Mouse (Mus musculus): ENCODE data around the gene Nedd4. TPM values are rescaled to one million over a fixed set of nuclear protein-coding genes. Genes with fewer than 3 reads are reported as not detected.
A peak's percentile ranks its signal among the peaks of the same experiment; 100 is the strongest.

Gene Nedd4
- polyA plus RNA-seq (2012; rRNA removed): 71.7 and 80.4 TPM in 2 replicates

DNA sequence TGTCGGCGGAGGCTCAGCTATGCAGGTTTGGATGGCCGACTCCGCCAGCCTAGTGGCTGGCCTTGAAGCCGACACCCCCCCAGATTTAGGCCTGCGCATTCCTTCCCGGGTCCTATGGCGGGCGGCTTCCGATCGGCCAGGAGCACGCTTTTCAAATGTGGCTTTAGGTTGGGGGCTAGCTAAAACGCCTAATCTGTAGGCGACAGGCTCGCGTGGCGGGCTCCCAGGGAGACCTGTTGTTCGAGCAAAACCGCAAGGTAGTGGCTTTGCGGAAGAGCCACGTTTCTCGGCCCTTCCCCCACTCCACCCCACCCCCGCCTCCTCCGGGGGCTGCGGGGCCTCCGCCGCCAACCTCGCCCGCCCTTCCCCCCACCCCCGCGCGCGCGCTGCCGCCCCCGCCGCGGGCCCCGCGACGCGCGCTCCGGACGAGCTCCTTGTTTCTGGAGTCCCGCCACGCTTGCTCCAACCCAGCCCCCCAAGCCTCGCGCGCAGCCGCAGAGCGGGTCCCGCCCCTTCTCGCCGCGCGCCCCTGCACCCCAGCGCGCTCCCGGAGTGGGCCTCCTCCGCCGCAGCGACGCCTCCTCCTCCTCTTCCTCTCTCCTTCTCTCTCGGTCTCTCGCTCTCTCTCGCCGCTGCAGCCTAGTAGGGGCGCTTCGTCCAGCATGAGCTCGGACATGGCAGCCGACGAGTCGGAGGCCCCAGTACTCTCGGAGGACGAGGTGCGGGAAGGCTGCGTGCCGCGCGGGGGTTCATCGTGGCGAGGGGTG lies at the start of gene Nedd4:
Gene Nedd4 (plus strand): TSS at position 452 of the 767 bp plus-strand sequence.
- under 1% methylated on average over 73 of the region's 83 CpGs for WGBS
- DNase-seq: peak; percentile 93
- Histone ChIP-seq H3K4me1 (replicated peaks; ENCODE audit: control insufficient read depth, insufficient read depth, low read length) (peaks cover 12% of the 10 kb centered on the region), H3K36me3 (ENCODE audit: control insufficient read depth, insufficient read depth, low read length) (no peaks in the 10 kb centered on the region), H3K27ac (ENCODE audit: control insufficient read depth, insufficient read depth, low read length) (peak within 1 kb of the TSS; percentile 37; the same call in 1 of the 2 replicates), H3K4me3 (ENCODE audit: control insufficient read depth, insufficient read depth, low read length) (peak within 1 kb of the TSS; percentile 79), H3K27me3 (ENCODE audit: control insufficient read depth, insufficient read depth, low read length) (no peaks in the 10 kb centered on the region)
- peak; percentile 59; the same call in 1 of the 2 replicates for TF ChIP-seq CTCF (IDR thresholded peaks at IDR 0.05; ENCODE audit: borderline replicate concordance, control insufficient read depth, extremely low read depth, insufficient read depth, low read length, poor library complexity)
- TF ChIP-seq POLR2A (IDR thresholded peaks at IDR 0.05; ENCODE audit: control insufficient read depth, extremely low read depth, insufficient read depth, low read length, poor library complexity): 0 out of 2 replicates have a peak, but pooled peaks have one; percentile 49

DNA sequence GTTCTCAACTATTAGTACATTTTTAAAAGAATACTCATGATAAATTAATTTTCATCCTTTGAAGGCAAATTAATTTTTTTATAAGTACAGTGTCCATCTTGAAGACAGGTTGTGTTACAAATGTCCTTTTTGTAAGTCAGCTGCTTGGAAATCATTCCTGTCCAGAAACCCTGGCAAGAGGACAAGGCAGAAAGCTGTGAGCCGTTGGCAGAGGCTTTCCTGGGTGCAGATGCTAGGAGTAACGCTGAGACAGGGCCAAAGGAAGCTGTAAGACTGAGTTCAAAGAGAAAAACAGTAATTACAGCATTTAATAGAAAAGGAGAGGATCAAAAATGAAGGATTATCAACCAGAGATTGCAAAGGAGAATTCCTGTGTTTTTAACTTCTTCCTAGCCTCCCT lies 48.3 kb upstream of the Nedd4 start:
- Histone ChIP-seq H3K4me1 (replicated peaks; ENCODE audit: control insufficient read depth, insufficient read depth, low read length) (no peaks in the 10 kb centered on the region), H3K27ac (ENCODE audit: control insufficient read depth, insufficient read depth, low read length) (no peak overlapping the region), H3K27me3 (ENCODE audit: control insufficient read depth, insufficient read depth, low read length) (no peaks in the 10 kb centered on the region), H3K36me3 (ENCODE audit: control insufficient read depth, insufficient read depth, low read length) (peaks cover 52% of the 10 kb centered on the region), H3K4me3 (ENCODE audit: control insufficient read depth, insufficient read depth, low read length) (no peak overlapping the region)
- WGBS: 90% methylated on average over 2 of the region's 2 CpGs
- no peak for DNase-seq
- no peak for TF ChIP-seq POLR2A (IDR thresholded peaks at IDR 0.05; ENCODE audit: control insufficient read depth, extremely low read depth, insufficient read depth, low read length, poor library complexity)
- TF ChIP-seq CTCF (IDR thresholded peaks at IDR 0.05; ENCODE audit: borderline replicate concordance, control insufficient read depth, extremely low read depth, insufficient read depth, low read length, poor library complexity): no peak

DNA sequence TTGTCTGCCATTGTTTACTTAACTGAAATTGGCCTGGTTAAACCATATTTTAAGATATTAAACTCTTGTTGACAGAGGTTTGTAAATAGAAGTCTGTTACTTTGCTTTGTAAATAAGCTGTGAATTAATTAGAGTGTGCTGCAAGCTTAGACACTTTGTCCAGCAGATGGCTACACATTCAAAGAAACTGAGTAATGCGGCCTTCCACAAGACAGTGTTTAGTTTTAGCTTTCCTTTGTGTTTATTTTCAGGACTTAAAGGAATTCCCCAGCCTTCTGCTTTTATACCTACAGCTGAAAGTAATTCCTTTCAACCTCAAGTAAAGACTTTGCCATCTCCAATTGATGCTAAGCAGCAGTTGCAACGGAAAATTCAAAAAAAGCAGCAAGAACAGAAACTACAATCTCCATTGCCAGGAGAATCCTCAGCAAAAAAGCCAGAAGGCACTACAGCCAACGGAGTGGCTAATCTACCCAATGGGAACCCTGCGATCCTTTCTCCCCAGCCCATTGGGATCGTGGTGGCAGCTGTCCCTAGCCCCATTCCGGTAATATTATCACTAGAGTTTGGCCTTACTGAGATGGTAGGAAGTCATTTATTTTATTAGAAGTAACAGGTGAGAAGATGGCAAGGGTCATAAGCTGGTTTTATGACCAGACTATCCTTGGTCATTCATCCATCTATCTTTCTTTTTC lies 47.2 kb upstream of the Nedd4 start:
- no peaks in the 10 kb centered on the region for H3K4me1 ChIP-seq (replicated peaks; ENCODE audit: control insufficient read depth, insufficient read depth, low read length)
- H3K27me3 ChIP-seq (ENCODE audit: control insufficient read depth, insufficient read depth, low read length): no peaks in the 10 kb centered on the region
- no peak overlapping the region for H3K4me3 ChIP-seq (ENCODE audit: control insufficient read depth, insufficient read depth, low read length)
- WGBS: 93% methylated on average over 6 of the region's 6 CpGs
- H3K27ac ChIP-seq (ENCODE audit: control insufficient read depth, insufficient read depth, low read length): no peak overlapping the region
- TF ChIP-seq CTCF (IDR thresholded peaks at IDR 0.05; ENCODE audit: borderline replicate concordance, control insufficient read depth, extremely low read depth, insufficient read depth, low read length, poor library complexity) (no peak), POLR2A (IDR thresholded peaks at IDR 0.05; ENCODE audit: control insufficient read depth, extremely low read depth, insufficient read depth, low read length, poor library complexity) (no peak)
- DNase-seq: no peak
- peaks cover 59% of the 10 kb centered on the region for H3K36me3 ChIP-seq (ENCODE audit: control insufficient read depth, insufficient read depth, low read length)

DNA sequence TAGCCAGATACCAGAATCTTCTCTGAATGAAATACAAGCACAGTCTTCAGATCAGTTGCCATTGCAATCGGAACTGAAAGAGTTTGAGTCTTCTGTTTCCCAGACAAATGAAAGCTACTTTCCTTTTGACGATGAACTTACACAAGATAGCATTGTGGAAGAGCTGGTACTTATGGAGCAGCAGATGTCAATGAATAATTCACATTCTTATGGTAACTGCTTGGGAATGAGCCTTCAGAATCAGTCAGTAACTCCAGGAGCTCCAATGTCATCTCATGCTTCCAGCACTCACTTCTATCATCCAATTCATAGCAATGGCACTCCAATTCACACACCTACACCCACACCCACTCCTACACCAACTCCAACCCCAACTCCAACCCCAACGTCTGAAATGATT lies 44.1 kb upstream of the Nedd4 start:
- Histone ChIP-seq H3K36me3 (ENCODE audit: control insufficient read depth, insufficient read depth, low read length) (peaks cover 49% of the 10 kb centered on the region), H3K4me1 (replicated peaks; ENCODE audit: control insufficient read depth, insufficient read depth, low read length) (no peaks in the 10 kb centered on the region), H3K4me3 (ENCODE audit: control insufficient read depth, insufficient read depth, low read length) (no peak overlapping the region), H3K27ac (ENCODE audit: control insufficient read depth, insufficient read depth, low read length) (no peak overlapping the region), H3K27me3 (ENCODE audit: control insufficient read depth, insufficient read depth, low read length) (no peaks in the 10 kb centered on the region)
- no peak for DNase-seq
- no peak for TF ChIP-seq CTCF (IDR thresholded peaks at IDR 0.05; ENCODE audit: borderline replicate concordance, control insufficient read depth, extremely low read depth, insufficient read depth, low read length, poor library complexity)
- no peak for TF ChIP-seq POLR2A (IDR thresholded peaks at IDR 0.05; ENCODE audit: control insufficient read depth, extremely low read depth, insufficient read depth, low read length, poor library complexity)
- WGBS: 97% methylated on average over 3 of the region's 3 CpGs

DNA sequence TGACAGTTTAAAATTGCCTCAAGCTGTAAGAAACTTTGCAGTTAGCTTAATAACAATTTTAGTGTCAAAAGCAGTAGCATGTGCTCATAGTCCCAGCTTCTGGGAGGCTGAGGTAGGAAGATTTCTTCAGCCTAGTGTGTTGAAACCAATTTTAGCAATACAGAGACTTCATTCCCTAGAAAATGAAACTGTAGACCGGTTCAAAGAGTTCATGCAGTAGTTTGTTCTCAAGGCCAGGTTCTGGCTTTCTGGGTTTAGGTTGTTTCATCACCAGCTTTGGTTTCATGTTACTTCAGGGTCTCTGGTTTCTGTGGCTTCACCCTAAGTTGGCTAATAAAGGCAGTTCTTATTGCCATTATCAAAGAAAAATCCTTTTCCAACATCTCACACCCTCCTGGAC lies 38.5 kb upstream of the Nedd4 start:
- no peak overlapping the region for H3K27ac ChIP-seq (ENCODE audit: control insufficient read depth, insufficient read depth, low read length)
- TF ChIP-seq POLR2A (IDR thresholded peaks at IDR 0.05; ENCODE audit: control insufficient read depth, extremely low read depth, insufficient read depth, low read length, poor library complexity) (no peak), CTCF (IDR thresholded peaks at IDR 0.05; ENCODE audit: borderline replicate concordance, control insufficient read depth, extremely low read depth, insufficient read depth, low read length, poor library complexity) (no peak)
- WGBS: 93% methylated on average over 1 of the region's 1 CpGs
- no peaks in the 10 kb centered on the region for H3K4me1 ChIP-seq (replicated peaks; ENCODE audit: control insufficient read depth, insufficient read depth, low read length)
- DNase-seq: no peak
- no peaks in the 10 kb centered on the region for H3K27me3 ChIP-seq (ENCODE audit: control insufficient read depth, insufficient read depth, low read length)
- H3K4me3 ChIP-seq (ENCODE audit: control insufficient read depth, insufficient read depth, low read length): no peak overlapping the region
- H3K36me3 ChIP-seq (ENCODE audit: control insufficient read depth, insufficient read depth, low read length): peaks cover 15% of the 10 kb centered on the region

DNA sequence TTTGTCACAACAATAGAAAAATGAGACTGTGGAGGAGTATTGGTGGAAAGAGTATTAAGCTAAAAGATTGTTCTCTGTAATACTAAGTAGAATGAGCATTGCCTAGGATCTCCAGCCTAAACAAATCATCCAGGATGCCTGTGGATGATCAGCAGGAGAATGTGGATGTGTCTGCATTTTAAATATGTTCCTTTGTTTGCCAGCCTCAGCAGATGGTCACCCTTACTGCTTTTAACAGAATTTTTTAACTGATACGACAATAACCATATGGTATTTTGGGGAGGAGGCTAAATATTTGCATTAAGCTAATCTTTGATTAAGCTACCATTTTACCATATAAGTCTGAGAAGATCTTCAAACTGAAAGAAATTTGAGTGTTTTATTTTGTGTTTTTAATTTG lies 34.5 kb upstream of the Nedd4 start:
- no peak for TF ChIP-seq POLR2A (IDR thresholded peaks at IDR 0.05; ENCODE audit: control insufficient read depth, extremely low read depth, insufficient read depth, low read length, poor library complexity)
- no peak for TF ChIP-seq CTCF (IDR thresholded peaks at IDR 0.05; ENCODE audit: borderline replicate concordance, control insufficient read depth, extremely low read depth, insufficient read depth, low read length, poor library complexity)
- Histone ChIP-seq H3K4me3 (ENCODE audit: control insufficient read depth, insufficient read depth, low read length) (no peak overlapping the region), H3K27ac (ENCODE audit: control insufficient read depth, insufficient read depth, low read length) (no peak overlapping the region), H3K36me3 (ENCODE audit: control insufficient read depth, insufficient read depth, low read length) (no peaks in the 10 kb centered on the region), H3K4me1 (replicated peaks; ENCODE audit: control insufficient read depth, insufficient read depth, low read length) (no peaks in the 10 kb centered on the region), H3K27me3 (ENCODE audit: control insufficient read depth, insufficient read depth, low read length) (no peaks in the 10 kb centered on the region)
- DNase-seq: no peak
- WGBS: 98% methylated on average over 1 of the region's 1 CpGs
